Mouse (Mus musculus): Measurements from ENCODE around the gene Rdm1. TPM values are rescaled to one million over a fixed set of nuclear protein-coding genes. Genes with fewer than 3 reads are reported as not detected.
A peak's percentile ranks its signal among the peaks of the same experiment; 100 is the strongest.

The Rdm1 gene
- polyA plus RNA-seq, 2 experiments from 2014 or later = 65.1 to 101 TPM

GRCm38 (mm10) chr11:101657886-101658750, 31.1 kb downstream of the Rdm1 start:
- peak; percentile 75 for ATAC-seq

- ATAC-seq = peak; percentile 47
Observed at GRCm38 (mm10) chr11:101658751-101659558, 32.0 kb downstream of the Rdm1 start.

GRCm38 (mm10) chr11:101661191-101661590, 34.2 kb downstream of the Rdm1 start:
- ATAC-seq = no peak

- ATAC-seq = no peak
Observed at GRCm38 (mm10) chr11:101661786-101662185, 34.8 kb downstream of the Rdm1 start.

GRCm38 (mm10) chr11:101663229-101664027, 36.4 kb downstream of the Rdm1 start:
- no peak for ATAC-seq

GRCm38 (mm10) chr11:101664825-101665635, 38.0 kb downstream of the Rdm1 start, which contains the start of gene Arl4d:
TSS of gene Arl4d (plus strand) at chr11:101665541.
- peak; percentile 99 for ATAC-seq

- ATAC-seq = peak; percentile 11
Observed at GRCm38 (mm10) chr11:101665636-101665992, 38.6 kb downstream of the Rdm1 start.

- ATAC-seq = no peak
Observed at GRCm38 (mm10) chr11:101666626-101667345, 39.8 kb downstream of the Rdm1 start.

- no peak for ATAC-seq
Observed at GRCm38 (mm10) chr11:101667871-101668532, 41.0 kb downstream of the Rdm1 start.

GRCm38 (mm10) chr11:101668546-101669261, 41.7 kb downstream of the Rdm1 start:
- ATAC-seq = no peak

GRCm38 (mm10) chr11:101670334-101670733, 43.3 kb downstream of the Rdm1 start:
- ATAC-seq = no peak

GRCm38 (mm10) chr11:101671255-101671654, 44.3 kb downstream of the Rdm1 start:
- ATAC-seq = no peak

GRCm38 (mm10) chr11:101673010-101673642, 46.1 kb downstream of the Rdm1 start:
- no peak for ATAC-seq

GRCm38 (mm10) chr11:101674106-101674505, 47.1 kb downstream of the Rdm1 start:
- ATAC-seq = no peak

- ATAC-seq = no peak
Observed at GRCm38 (mm10) chr11:101675349-101675748, 48.4 kb downstream of the Rdm1 start.

- ATAC-seq = no peak
Observed at GRCm38 (mm10) chr11:101677655-101678054, 50.7 kb downstream of the Rdm1 start.

- ATAC-seq = no peak
Observed at GRCm38 (mm10) chr11:101678770-101679169, 51.8 kb downstream of the Rdm1 start.

GRCm38 (mm10) chr11:101679907-101680306, 52.9 kb downstream of the Rdm1 start:
- ATAC-seq = no peak

GRCm38 (mm10) chr11:101680634-101681325, 53.8 kb downstream of the Rdm1 start:
- ATAC-seq = no peak

Data from activated CD4-positive, CD25-positive, alpha-beta regulatory T cell, adult 4 months (primary cell).